Mouse (Mus musculus): Measurements from ENCODE around the gene Mog.

GRCm38 (mm10) chr17:37065993-37066392, 42.8 kb upstream of the Mog start:
- TF ChIP-seq CTCF (IDR thresholded peaks at IDR 0.05; ENCODE audit: control insufficient read depth, insufficient read depth, insufficient read length) (no peak), MAX (IDR thresholded peaks at IDR 0.05) (no peak), USF1 (IDR thresholded peaks at IDR 0.05; ENCODE audit: low read depth) (no peak), CEBPB (IDR thresholded peaks at IDR 0.05; ENCODE audit: low read depth) (no peak), MYOG (IDR thresholded peaks at IDR 0.05; ENCODE audit: control insufficient read depth, extremely low read depth, insufficient read length) (no peak)
